Mouse (Mus musculus): ENCODE measurements around the gene Flywch2. TPM values are rescaled to one million over a fixed set of nuclear protein-coding genes. Genes with fewer than 3 reads are reported as not detected.

Gene Flywch2
- not detected for total RNA-seq (2023)

GRCm38 (mm10) chr17:23785561-23786471, at the start of gene Flywch2:
Gene Flywch2 (minus strand): TSS chr17:23786081.

GRCm38 (mm10) chr17:23829064-23829619, 43.3 kb upstream of the Flywch2 start, which contains the start of gene Elob:
Gene Elob (minus strand): TSS chr17:23829136.

DNA sequence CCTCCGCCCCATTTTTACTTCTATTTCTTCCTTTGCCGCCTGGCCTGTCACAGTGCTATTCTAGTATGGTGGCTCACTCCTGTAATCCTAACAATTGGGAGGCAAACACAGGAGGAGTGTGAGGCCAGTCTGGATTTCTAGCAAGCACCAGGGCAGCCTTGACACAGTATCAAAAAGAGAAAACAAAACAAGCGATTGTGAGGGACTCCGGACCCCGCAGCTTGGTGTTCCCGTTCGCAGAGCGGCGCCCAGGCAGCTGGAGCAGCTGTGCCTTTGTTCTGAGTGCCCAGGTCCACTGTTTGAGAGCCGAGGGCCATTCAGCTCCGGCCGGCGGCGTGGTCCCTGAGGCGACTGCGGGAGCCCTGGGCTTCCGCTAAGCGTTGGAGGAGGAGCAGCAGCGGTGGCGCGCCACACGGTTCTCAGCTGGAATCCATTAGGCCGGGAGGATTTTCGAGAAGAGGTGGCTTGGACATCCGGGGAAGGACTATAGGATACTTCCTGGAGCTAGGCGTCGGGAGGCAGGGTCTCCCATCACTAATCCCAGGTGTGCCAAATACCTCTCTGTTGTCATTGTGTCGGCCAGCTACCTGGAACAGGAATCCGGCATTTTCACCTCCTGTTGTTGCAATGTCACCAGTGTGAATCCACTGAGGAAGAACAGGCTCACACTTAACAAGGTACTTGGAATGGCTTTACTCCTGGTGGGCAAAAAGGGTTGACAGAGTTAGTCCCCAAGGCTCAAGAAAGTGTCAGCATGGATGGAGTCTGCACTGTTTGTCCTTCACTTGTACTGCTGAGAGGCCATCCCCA, 4.6 kb upstream of the Flywch2 start, which contains the start of gene Srrm2:
TSS of gene Srrm2 (plus strand) at position 264 of the 810 bp plus-strand sequence.

GRCm38 (mm10) chr17:23771284-23772218, 14.3 kb downstream of the Flywch2 start, which contains the start of gene Flywch1:
Gene Flywch1 (minus strand): TSS chr17:23771602.

GRCm38 (mm10) chr17:23745301-23746251, 40.3 kb downstream of the Flywch2 start, which contains the start of gene Kremen2:
Gene Kremen2 (minus strand): TSS chr17:23745833.

DNA sequence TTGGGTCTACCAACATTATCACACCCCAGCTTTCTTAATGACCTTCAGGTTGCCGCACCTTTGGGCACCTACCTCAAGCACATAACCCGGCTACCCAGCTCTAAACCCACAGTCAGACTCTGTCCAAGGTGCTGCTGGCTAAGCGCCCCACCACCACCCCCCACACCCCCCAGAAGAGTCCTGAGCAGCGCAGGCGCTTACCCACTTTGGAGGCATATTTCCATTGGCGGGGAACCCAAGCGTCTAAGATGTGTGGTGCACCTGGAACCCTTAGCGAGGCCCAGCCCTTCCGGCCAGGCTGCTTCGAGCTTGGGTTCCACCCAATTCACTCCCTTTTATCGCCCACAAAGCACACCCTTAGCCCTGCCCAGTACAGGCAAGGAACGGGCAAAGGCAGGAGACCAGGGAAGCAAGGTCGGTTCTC, 45.3 kb downstream of the Flywch2 start, which contains the start of gene Paqr4:
TSS of gene Paqr4 (minus strand) at position 270 of the 424 bp plus-strand sequence.

Other genes starting within 250 kb of the Flywch2 start
- 7.4 TPM for gene Zfp213, start 221.8 kb downstream of the Flywch2 start, total RNA-seq (2023)
- gene Zfp13, start 186.6 kb downstream of the Flywch2 start, total RNA-seq (2023): not detected
- not detected for gene Zscan10, start 185.2 kb downstream of the Flywch2 start, total RNA-seq (2023)
- 0.34 TPM for gene Mmp25, start 140.8 kb downstream of the Flywch2 start, total RNA-seq (2023)
- gene Bicdl2, start 125.6 kb downstream of the Flywch2 start, total RNA-seq (2023): 0.34 TPM
- gene Hcfc1r1, start 112.5 kb downstream of the Flywch2 start, total RNA-seq (2023): 34.9 TPM
- 23.4 TPM for gene Thoc6, start 112.2 kb downstream of the Flywch2 start, total RNA-seq (2023)
- gene Tnfrsf12a, start 108.6 kb downstream of the Flywch2 start, total RNA-seq (2023): 38.4 TPM
- not detected for gene Cldn6, start 106.8 kb downstream of the Flywch2 start, total RNA-seq (2023)
- gene Cldn9, start 102.1 kb downstream of the Flywch2 start, total RNA-seq (2023): not detected
- gene 1520401A03Rik, start 63.3 kb downstream of the Flywch2 start, total RNA-seq (2023): not detected
- 35.0 TPM for gene Pkmyt1, start 59.7 kb downstream of the Flywch2 start, total RNA-seq (2023)
- 2.6 TPM for gene Paqr4, start 45.2 kb downstream of the Flywch2 start, total RNA-seq (2023)
- 1.1 TPM for gene Kremen2, start 40.2 kb downstream of the Flywch2 start, total RNA-seq (2023)
- 23.9 TPM for gene Flywch1, start 14.5 kb downstream of the Flywch2 start, total RNA-seq (2023)
- 1,331 TPM for gene Srrm2, start 4.5 kb upstream of the Flywch2 start, total RNA-seq (2023)
- 176 TPM for gene Elob, start 43.1 kb upstream of the Flywch2 start, total RNA-seq (2023)
- not detected for gene Prss33, start 50.0 kb upstream of the Flywch2 start, total RNA-seq (2023)
- gene Prss32, start 57.8 kb upstream of the Flywch2 start, total RNA-seq (2023): not detected
- 0.86 TPM for gene Prss41, start 58.1 kb upstream of the Flywch2 start, total RNA-seq (2023)
- not detected for gene Prss21, start 82.0 kb upstream of the Flywch2 start, total RNA-seq (2023)
- not detected for gene Dcpp1, start 94.8 kb upstream of the Flywch2 start, total RNA-seq (2023)
- not detected for gene Dcpp2, start 94.8 kb upstream of the Flywch2 start, total RNA-seq (2023)
- gene Dcpp3, start 131.4 kb upstream of the Flywch2 start, total RNA-seq (2023): not detected
- gene Sbp, start 155.6 kb upstream of the Flywch2 start, total RNA-seq (2023): not detected
- not detected for gene Sbpl, start 169.2 kb upstream of the Flywch2 start, total RNA-seq (2023)
- gene Prss30, start 194.5 kb upstream of the Flywch2 start, total RNA-seq (2023): 3.3 TPM
- not detected for gene Prss22, start 212.0 kb upstream of the Flywch2 start, total RNA-seq (2023)